Mouse (Mus musculus) forebrain, embryonic 10.5 days (tissue): ENCODE data around the gene Gm49721. TPM values are rescaled to one million over a fixed set of nuclear protein-coding genes. Genes with fewer than 3 reads are reported as not detected.
"Not testable (repeated sequence)": the region's sequence is repeated elsewhere in the genome, so short reads cannot be mapped to it uniquely, and the experiment has no call there.

Experiments
- DNase-seq: peaks from one replicate; pipeline ENCODE4 v3.0.0-alpha.2; 2017; ENCODE audit warnings: low spot score; ENCODE audit errors: extremely low spot score
- H3K27ac ChIP-seq: fragments of 300-500 bp; sonication (generic); 2 replicates; pipeline ENCODE4 v1.5.1; 2016; ENCODE audit warnings: mild to moderate bottlenecking
- H3K27me3 ChIP-seq: fragments of 300-500 bp; sonication (generic); 2 replicates; pipeline ENCODE4 v1.6.1; 2016; ENCODE audit warnings: mild to moderate bottlenecking; ENCODE audit not compliant: poor library complexity, severe bottlenecking
- H3K36me3 ChIP-seq: fragments of 300-500 bp; sonication (generic); replicated peaks from 2 replicates; pipeline ENCODE4 v1.6.1; 2016; ENCODE audit warnings: mild to moderate bottlenecking, moderate library complexity
- H3K4me1 ChIP-seq: fragments of 300-500 bp; sonication (generic); 2 replicates; pipeline ENCODE4 v1.6.1; 2016
- H3K4me3 ChIP-seq: fragments of 300-500 bp; sonication (generic); 2 replicates; pipeline ENCODE4 v1.5.1; 2016; ENCODE audit warnings: mild to moderate bottlenecking, moderate library complexity
- H3K9me3 ChIP-seq: fragments of 300-500 bp; sonication (generic); 2 replicates; pipeline ENCODE4 v1.6.1; 2016; ENCODE audit warnings: mild to moderate bottlenecking, moderate library complexity
- WGBS: fragments of 180-500 bp; shearing (Covaris S2); methylation state at CpG from one replicate; pipeline ENCODE4 v1.1.7; 2016; 5-methylcytosine and 5-hydroxymethylcytosine counted together
- polyA plus RNA-seq: library from polyadenylated mRNA; unstranded; fragments of >200 nt; fragmentation: Nextera tagmentation; extraction: Ambion mirVana; gene quantifications from 2 replicates; pipeline ENCODE4 v1.2.1, GENCODE M21; 2016

Gene Gm49721
- polyA plus RNA-seq, 1 experiment from 2014 or later, result not detected

DNA sequence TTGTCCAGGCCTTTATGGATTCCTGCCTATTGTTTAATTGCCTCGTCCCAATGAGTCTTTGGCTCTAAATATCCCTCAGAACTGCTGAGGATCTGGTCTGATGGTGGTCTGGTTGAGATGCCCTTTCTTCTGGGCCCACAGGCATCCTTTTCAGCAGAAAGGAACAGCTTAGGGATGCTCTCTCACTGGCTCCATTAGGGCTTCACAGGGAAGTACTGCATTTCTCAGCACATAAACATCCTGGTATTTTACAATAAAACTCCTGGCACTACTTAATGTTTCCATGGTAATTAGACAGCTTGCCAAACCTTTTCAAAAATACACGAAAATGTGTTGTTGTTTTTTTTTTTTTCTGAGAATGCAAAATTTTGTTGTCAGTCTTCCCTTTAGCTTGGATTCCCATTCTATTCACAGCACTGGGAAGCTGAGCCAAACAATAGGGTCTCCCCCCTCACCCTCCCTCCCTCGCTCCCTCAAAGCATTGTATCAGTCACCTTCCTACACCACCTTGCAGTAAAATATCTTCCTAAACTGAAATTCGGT is 90.4 kb downstream of the Gm49721 start:
- H3K36me3 ChIP-seq, H3K4me3 ChIP-seq, H3K27ac ChIP-seq, H3K27me3 ChIP-seq, H3K4me1 ChIP-seq, H3K9me3 ChIP-seq, DNase-seq: not testable (repeated sequence)
- 77% methylated on average over 2 of the region's 4 CpGs for WGBS

GRCm38 (mm10) chr17:7069561-7070240 is 91.0 kb downstream of the Gm49721 start:
- not testable (repeated sequence) for DNase-seq
- 81% methylated on average over 5 of the region's 7 CpGs for WGBS

DNA sequence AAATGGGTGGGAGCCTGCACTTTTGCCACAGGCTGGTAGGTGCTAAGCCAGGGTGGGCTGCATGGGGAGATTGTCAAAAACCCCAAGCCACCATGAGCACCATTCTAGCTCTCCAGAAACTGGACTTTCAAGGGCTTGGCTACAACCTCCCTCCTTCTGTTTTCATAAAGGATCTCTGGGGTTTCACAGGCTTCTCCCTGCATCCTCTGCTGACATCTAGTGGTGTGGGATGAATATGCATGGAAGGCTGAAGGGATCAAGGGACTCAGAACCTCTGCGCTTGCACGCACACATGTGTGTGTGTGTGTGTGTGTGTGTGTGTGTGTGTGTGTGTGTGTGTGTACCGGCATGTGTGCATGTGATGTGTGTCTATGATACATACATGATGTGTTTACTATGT is 95.8 kb downstream of the Gm49721 start:
- 55% methylated on average over 3 of the region's 3 CpGs for WGBS
- H3K36me3 ChIP-seq, DNase-seq, H3K27me3 ChIP-seq, H3K4me1 ChIP-seq, H3K27ac ChIP-seq, H3K4me3 ChIP-seq, H3K9me3 ChIP-seq: not testable (repeated sequence)

More at GRCm38 (mm10) chr17:7069561-7070240, 91.0 kb downstream of the Gm49721 start:
- H3K27me3 ChIP-seq, H3K4me3 ChIP-seq, H3K9me3 ChIP-seq, H3K4me1 ChIP-seq, H3K27ac ChIP-seq, H3K36me3 ChIP-seq: not testable (repeated sequence)

- H3K9me3 ChIP-seq, H3K4me3 ChIP-seq, H3K36me3 ChIP-seq, H3K27ac ChIP-seq, H3K27me3 ChIP-seq, H3K4me1 ChIP-seq, DNase-seq: not testable (repeated sequence)
- 93% methylated on average over 5 of the region's 6 CpGs for WGBS
These were observed 96.8 kb downstream of the Gm49721 start for GRCm38 (mm10) chr17:7075519-7075918.

- H3K9me3 ChIP-seq, DNase-seq, H3K4me3 ChIP-seq, H3K4me1 ChIP-seq, H3K27me3 ChIP-seq, H3K36me3 ChIP-seq, H3K27ac ChIP-seq: not testable (repeated sequence)
- 0% methylated on average over 1 of the region's 4 CpGs for WGBS
These were observed 100.9 kb downstream of the Gm49721 start for GRCm38 (mm10) chr17:7079558-7079957.

DNA sequence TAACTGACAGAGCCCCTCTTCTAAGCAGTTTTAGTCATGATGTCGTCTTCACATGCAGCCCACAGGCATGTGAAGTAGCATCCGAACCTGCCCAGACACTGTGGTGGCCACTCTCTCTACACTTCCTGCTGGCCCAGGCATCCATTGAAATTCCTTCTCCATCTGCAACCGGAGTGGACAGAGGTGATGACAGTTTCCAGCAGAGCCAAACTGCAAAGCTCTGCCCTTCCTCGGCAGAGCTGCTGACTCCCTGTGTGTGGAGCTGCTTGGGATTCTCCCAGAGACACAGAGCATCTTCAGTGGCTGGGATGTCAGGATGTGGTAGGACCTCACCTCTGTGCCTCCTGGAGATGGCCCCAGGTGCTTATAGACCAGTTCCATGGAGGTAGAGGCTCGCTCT is 105.8 kb downstream of the Gm49721 start:
- H3K27me3 ChIP-seq, H3K4me1 ChIP-seq, DNase-seq, H3K27ac ChIP-seq, H3K4me3 ChIP-seq, H3K36me3 ChIP-seq, H3K9me3 ChIP-seq: not testable (repeated sequence)
- WGBS, result no CpG with 5 or more reads among the region's 5 CpGs

DNA sequence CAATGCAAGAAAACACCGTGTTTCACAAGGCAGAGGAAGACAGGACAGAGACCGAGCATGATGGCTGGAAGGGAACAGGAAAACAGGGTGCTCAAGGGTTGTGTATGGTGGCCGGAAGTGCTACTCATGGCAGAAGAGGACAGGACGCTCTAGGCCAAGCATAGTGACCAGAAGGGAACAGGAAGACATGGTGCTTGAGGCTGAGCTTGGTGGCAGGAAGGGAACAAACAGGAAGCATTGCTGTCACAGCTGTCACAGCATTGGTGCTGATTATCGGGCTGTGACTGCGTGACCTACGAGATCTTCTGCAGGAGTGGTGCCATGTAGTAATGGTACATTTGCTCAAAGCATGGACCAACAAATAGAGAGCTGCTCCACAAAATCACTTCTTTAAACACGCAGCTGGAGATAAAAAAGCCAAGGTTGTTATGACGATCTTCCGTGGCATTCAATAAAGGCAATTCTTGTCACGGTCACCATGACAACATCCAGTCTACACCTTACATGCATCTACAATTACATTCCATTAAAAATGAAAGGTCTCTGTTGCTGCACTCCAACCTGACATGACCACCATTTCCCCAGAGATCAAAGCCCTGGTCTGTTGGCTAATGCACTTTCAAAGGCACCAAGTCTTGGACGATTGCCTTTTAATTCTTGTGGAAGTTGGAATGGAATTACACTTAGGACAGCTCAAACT is 106.9 kb downstream of the Gm49721 start:
- not testable (repeated sequence) for H3K36me3 ChIP-seq, H3K9me3 ChIP-seq, H3K27ac ChIP-seq, H3K4me1 ChIP-seq, H3K27me3 ChIP-seq, H3K4me3 ChIP-seq, DNase-seq
- no CpG with 5 or more reads among the region's 12 CpGs for WGBS

GRCm38 (mm10) chr17:7086836-7087235 is 108.1 kb downstream of the Gm49721 start:
- H3K9me3 ChIP-seq, H3K27me3 ChIP-seq, H3K36me3 ChIP-seq, DNase-seq, H3K4me1 ChIP-seq, H3K4me3 ChIP-seq, H3K27ac ChIP-seq: not testable (repeated sequence)
- WGBS, result 89% methylated on average over 6 of the region's 8 CpGs

Other genes starting within 250 kb of the Gm49721 start
- 103 and 116 TPM in 2 replicates for gene Ezr, start 196.1 kb upstream of the Gm49721 start, polyA plus RNA-seq
- 37.0 and 37.4 TPM in 2 replicates for gene Rsph3b, start 30.2 kb upstream of the Gm49721 start, polyA plus RNA-seq
- 52.0 and 53.4 TPM in 2 replicates for gene Tagap1, start 17.7 kb upstream of the Gm49721 start, polyA plus RNA-seq
- gene Rnaset2b, start 8.3 kb upstream of the Gm49721 start, polyA plus RNA-seq, result 114 and 121 TPM in 2 replicates
- gene Gm1604a, start 46.7 kb downstream of the Gm49721 start, polyA plus RNA-seq, result not detected in 2 replicates
- 23.6 and 25.3 TPM in 2 replicates for gene Rps6ka2, start 191.2 kb downstream of the Gm49721 start, polyA plus RNA-seq